Mouse (Mus musculus) neural tube, embryonic 10.5 days (tissue): Measurements from ENCODE around the gene Aldh3a1.

Experiments used
- DNase-seq: peaks from one replicate; pipeline ENCODE4 v3.0.0-alpha.2; 2017; ENCODE audit warnings: low spot score; ENCODE audit errors: extremely low spot score

Aldh3a1 gene

DNA sequence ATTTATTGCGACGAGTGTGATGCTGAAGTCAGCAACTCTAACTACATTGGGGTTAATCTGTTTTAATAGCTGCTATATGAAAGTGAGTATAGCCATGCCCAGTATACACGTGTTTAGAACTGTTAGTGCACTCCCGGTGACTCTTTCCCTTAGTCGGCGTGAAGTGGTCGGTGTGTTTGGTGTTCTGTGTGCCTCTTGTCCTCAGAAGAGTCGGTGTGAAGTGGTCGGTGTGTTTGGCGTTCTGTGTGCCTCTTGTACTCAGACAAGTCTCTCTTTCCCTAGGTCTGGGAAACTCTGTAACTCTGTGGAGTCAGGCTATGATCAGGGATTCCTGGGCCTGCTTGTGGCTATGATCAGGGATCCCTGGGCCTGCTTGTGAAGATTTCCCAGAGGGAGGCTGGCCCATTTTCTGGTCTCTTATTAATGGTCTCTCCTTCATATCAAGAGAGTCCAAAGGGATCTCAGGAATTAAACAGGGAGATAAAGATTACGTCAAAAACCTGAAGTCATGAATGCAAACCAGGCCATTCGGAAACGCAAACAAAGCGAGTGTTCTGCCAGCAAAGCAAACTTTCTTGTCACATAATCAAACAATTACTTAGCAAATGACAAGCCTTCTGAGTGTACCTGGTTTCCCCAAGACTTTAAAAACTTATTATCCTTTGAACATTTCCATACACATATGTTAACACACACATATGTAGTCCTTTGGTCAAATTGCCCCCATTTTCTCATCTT lies 10.6 kb upstream of the Aldh3a1 start:
- DNase-seq = no peak

DNA sequence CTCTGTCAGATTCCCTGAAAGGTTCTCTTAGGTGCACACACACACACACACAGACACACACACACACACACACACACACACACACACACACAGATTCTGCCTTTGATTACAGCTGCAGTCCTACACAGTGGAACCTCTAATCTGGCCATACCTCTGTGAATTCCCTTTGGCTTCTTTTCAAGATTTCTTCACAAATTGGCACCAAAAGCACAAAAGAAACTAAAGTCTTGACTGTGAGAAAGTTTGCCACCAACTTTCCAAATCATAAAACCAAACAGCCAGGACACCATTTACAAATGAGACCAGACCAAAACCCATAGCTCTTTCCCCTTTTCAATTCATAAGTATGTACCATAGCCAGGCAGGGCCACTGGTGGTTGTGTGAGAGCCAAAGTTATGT lies 9.4 kb upstream of the Aldh3a1 start:
- no peak for DNase-seq

DNA sequence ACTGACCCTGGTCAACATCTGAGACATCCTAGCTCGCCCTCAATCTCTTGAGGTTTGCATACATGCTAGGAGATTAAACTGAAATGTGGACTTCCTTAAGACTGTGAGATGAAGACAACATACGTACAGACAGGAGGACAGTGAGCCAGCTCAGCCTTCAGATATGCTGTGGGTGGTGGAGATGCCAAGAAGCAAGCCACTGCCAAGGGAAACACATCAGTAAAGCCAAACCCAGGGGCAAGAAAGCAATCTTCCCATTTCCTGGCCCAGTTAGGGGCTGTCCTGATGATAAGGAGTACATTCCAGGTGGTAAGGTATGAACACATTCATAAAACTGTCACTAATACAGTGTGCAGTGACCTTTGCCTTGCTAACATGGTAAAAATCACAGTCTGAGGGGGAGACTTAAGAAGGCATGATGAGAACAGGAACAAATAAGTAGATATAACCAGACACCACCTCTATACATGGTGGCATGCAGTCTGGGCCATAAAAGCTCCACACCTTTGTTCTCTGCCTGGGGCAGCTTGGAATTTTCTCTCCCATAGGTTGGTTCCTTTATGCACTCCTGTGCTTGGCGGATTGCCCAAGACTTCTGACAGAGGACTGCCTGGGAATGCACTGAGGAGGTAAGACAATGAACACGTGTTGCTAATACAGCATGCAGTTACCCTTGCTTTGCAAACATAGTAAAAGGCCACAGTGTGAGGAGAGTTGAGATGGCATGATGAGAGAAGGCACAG lies 7.5 kb upstream of the Aldh3a1 start:
- DNase-seq = no peak

DNA sequence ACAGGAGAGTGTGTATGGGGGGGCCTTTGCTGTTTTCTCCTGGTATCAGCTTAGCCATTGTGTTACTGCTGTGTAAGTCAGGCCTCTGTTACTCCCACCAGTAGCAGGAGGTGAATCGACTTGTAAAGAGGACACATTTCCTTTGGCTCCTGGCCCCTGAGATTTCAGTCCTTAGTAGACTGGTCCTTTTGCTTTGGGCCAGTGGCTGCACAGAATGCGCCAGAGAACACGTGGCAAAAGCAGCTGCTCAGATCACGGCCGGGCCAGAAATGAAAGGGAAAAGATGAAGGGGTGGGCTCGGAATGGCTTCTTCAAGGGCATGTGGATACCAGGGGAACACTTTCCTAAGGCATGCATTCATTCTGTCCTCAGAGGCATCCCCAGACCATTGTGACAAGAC lies 5.2 kb upstream of the Aldh3a1 start:
- DNase-seq = no peak

DNA sequence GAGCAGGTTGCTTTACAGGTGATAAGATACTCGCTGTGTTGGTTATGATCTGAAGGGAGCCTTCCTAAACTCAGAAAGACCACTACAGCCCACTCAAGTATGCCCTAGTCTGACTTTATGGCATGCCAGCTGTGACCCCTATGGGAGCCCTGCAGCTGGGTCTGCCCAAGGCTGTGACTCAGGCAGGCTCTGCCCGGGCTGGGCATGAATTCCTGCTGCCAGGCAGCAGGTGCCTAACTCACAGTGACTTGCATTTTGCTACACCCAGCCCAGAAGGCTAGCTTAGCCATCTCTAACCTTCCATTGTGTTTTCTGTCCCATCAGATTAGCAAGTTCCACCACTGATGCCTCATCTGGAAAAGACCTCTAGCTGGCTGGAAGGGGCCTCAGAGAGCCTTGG lies 4.5 kb upstream of the Aldh3a1 start:
- DNase-seq = no peak

DNA sequence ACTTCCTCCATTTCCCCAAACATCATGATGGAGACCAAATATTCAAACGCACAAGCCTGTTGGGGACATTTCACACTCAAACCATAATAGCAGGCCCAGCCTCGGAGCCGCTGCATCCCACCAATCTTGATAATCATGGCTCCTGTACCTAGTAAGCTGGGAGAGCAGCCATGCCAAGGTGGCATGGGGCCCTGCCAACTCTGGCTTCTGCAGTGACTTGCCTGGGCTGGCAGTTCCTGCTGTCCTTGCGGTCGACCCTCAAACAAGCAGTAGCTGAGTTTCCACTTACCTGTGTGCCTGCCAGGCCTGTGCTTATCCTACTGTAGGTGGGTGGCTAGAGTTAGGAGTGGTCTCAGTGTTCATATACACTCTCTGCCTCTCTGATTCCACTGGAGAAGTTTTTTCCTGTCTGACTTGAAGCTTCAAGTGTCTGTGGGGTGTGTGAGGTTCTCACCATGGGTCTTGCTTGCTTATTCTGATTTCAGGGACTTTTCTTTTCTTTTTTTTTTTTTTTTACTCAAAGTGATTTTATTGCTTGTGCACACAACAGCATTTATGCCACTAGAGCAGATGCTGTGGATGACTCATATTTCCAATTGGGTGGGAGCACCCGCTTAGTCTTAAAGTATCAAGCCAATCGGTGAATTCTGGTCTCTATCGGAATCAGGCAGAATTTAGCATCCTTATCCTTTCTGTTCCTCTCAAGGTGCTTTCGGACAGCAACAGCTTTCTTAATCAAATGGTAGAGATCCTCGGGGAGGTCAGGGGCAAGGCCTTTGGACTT lies 2.0 kb upstream of the Aldh3a1 start:
- no peak for DNase-seq

DNA sequence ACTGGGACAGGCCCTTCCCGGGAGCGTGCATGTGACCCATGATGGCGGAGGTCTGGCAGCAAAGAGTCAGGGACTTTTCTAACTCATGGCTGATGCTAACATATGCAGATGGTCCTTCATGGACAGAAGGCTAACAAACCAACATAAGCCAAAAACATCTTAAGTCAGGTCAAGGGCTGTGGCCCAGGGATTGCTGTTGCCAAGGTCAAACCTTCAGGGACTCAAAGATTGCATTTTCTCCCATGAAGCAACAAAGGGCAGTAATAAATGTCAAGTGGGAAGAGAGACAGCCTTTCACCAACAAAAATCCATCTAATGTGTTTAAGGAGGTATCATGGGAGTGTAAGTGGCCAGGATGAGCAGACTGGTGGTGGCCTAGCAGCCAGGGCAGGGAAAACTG lies 1.2 kb upstream of the Aldh3a1 start:
- no peak for DNase-seq

DNA sequence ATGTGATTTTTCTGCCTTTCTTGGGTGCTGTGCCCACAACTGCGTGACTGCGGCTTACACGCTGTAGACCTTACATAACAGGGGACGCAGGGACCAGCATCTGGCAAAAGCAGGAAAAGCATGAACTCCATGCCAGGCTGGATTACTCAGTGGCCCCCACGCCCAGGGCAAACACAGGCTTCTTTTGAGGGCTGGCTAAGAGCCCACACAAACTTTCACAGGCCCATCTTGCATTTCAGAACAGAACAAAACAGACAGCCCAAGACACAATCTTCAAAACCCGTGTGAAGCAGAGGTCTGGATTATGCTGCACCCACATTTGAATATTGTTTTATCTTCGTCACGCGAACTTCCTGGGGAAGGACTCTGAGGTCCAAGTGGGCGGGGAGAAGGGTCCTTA lies 979 bp downstream of the Aldh3a1 start:
- no peak for DNase-seq

DNA sequence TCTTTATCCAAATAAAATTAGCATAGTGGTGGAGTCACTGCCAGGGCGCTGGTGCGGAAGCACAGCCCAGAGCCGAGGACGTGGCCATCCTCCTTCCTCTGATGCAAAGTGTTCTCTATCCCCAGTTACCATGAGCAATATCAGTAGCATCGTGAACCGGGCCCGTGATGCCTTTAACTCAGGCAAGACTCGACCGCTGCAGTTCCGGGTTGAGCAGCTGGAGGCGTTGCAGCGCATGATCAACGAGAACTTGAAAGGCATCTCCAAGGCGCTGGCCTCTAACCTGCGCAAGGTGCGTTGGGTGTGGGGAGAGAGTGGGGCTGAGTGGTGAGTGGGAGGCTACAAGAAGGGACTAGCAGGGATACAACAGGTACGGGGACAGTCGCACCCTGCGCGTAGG lies 4.8 kb downstream of the Aldh3a1 start:
- DNase-seq = no peak

GRCm38 (mm10) chr11:61215936-61216335 lies 8.6 kb downstream of the Aldh3a1 start:
- no peak for DNase-seq

DNA sequence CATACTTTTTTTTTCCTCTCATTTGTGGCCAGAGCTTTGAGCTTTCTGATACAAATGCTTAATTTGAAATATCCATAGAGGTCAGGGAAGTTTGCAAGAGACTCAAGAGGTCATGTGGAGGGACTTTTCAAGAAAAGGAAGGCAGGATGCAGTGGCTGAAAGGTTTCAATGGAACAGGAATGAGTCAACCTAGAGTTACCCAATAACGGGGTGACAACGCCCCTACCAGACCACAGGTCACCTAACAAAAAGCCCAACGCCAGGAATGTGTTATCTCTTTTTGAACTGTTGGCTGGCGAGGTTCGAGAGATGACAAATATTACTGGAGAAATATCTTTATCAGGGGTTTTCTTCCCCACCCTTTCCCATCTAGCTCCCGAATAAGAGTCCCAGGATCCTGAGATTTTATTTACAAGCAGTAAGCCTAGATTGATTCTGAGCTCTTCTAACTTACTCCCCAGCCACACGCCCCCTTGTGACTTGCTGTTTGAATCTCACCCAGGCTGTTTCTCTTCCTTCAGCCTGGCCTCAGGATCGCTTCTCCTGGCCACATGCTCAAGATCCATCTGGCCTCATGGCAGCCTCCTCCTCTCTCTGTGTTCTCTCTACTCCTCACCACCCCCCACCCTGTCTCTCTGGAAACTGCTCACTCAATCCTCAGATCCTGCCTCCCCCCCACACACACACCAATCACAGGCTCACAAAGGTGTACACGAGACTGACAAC lies 13.0 kb downstream of the Aldh3a1 start:
- DNase-seq = no peak

DNA sequence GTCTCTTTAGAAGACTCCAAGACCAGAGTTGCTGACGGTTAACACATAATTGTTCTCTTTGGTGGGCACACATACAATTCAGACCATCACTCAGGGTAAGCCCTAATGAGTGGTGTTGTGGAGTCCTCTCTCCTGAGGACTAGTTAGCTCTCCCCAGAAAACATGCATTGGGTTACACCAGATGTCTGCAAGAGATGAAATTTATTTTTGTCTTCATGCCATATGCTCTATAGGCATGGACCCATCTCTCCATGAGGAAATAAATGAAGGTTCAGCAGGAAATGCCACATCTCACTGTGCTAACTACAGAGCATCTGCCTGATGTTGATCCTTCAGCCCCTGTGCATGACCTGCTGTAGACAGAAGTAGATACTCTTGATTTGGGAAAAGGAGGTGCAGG lies 14.7 kb downstream of the Aldh3a1 start:
- no peak for DNase-seq

GRCm38 (mm10) chr11:61222971-61223745 lies 15.8 kb downstream of the Aldh3a1 start:
- no peak for DNase-seq

DNA sequence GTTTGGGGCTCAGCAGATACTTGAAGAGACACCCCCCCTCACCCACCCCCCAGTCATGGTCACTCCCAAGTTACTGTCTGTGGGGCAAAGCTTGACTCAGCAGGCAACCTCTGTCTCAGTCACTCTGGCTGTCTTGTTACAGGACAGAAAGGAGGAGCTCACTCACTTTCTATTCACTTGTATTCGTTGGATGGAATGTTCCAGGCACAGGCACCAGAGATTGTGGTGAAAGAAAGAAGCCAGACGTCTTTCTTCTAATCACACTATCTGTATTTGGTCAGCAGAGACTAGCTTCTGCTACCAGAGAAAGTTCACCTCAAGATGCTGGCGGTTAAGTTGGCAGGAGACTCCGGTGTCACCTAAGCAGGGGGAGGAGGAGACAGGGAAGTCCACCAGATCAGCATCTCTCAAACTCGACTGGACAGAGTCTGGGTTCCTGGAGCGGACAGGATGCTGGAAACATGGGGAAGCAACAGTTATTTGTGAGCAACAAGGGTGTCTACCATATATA lies 17.0 kb downstream of the Aldh3a1 start:
- DNase-seq = no peak

DNA sequence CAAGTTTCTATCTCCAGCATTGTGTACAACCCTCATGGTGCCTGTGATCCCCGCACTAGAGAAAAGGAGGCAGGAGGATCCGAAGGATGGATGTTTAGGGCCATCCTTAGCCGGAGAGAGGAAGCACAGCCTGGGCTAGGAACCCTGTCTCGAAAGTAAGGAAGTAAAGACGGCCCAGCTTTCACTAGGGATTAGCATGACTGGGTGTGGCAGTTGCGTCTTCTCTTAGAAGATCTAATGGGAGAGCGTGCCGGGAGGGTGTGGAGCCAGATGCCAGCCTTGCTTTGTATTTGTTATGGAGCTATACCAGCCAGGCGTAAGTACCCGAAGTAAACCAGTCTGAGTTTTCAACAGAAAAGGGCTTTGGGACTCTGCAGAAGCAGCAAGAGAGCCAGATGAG lies 17.6 kb downstream of the Aldh3a1 start:
- DNase-seq = no peak

- DNase-seq = no peak
These were observed 18.2 kb downstream of the Aldh3a1 start for GRCm38 (mm10) chr11:61225511-61225910.

DNA sequence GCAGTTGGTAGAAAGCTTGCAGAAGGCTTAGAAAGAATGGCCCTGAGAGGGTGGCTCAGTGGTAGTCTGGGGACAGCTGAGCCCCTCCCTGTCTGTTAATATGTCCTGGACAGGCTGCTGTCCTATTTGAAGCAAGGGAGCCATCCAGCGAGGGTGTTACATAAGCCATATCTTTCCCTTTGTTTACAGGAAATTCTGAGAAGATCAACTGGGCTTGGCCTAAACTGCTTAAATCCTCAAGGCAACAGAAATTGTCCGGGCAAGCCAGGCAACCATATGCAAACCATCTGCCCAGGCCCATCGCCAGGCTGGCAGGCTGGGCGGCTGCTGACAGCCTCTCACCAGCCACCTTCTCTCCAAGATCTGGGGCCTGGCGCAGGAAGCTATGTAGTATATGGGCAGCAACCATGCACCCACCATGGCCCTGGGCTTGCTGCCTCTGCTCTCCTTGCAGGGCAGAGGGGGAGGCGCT lies 18.6 kb downstream of the Aldh3a1 start:
- no peak for DNase-seq

GRCm38 (mm10) chr11:61227816-61228215 lies 20.5 kb downstream of the Aldh3a1 start:
- no peak for DNase-seq

DNA sequence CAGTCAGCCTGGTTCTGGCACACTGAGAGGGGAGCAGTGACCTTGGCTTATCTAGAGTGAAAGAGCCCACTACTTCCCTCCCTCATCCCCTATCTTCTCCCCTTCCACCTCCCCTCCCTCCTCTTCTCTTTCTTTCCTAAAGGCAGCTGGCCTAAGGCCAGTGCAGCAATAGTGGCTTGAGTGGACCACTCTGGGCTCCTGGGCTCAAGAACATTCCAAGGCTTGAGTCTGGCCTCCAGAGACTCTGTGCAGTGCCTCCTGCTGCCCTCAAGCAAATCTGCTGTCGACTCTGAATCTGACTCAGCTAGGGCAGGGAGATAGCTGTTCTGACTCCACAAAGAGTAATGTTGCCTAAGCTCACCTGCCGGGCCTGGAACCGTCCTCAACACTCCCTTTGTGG lies 21.1 kb downstream of the Aldh3a1 start:
- no peak for DNase-seq

GRCm38 (mm10) chr11:61231329-61231728 lies 24.0 kb downstream of the Aldh3a1 start:
- DNase-seq = peak; percentile 43
